In the genomic region with DNA sequence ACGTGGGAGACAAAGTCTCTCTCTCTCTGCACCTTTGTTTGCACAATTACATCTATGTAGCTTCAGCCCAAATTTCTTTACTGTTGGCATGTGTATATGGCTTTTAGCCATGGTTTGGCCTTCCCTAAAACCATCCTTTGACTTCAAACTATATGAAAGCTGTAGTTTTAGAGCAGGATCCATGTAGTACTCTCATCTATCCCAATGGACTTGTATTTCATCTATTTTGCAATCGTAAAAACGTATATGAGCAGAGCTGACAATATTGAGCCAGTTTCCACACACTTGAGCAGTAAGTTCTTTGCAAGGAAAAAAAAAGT, we compare ENCODE assay signal across 10 mouse cellular contexts. TPM values are rescaled to one million over a fixed set of nuclear protein-coding genes. Genes with fewer than 3 reads are reported as not detected.
DNase-seq lines count a peak whose midpoint lies in the region; ATAC-seq and TF ChIP-seq lines count a peak whose summit lies in the region.
"Had no signal": no experiment of that assay in that cellular context is flagged by ENCODE, and none has a peak within 500 bp of the region (broad histone marks: within the 10 kb centered on the region; RNA-seq: fewer than 3 reads in every experiment).

No protein-coding gene starts in this region.

- H3K4me1 ChIP-seq in heart, adult 2 months (ENCODE audit: control insufficient read depth, insufficient read depth, low read length), result peaks cover 4% of the 10 kb centered on the region
- H3K4me1 ChIP-seq in testis, adult 2 months (ENCODE audit: control insufficient read depth, insufficient read depth, low read length), result peaks cover 11% of the 10 kb centered on the region
- H3K4me1 ChIP-seq in liver, embryonic 12.5 days, result peaks cover 10% of the 10 kb centered on the region

- H3K79me2 ChIP-seq in heart, adult 2 months (replicated peaks; ENCODE audit: control insufficient read depth, insufficient read depth, low read length), result no peaks in the 10 kb centered on the region

- WGBS in heart, adult 2 months, result 63% methylated on average over 3 of the region's 3 CpGs
- WGBS in liver, embryonic 12.5 days (ENCODE audit: insufficient replicate concordance), result 58% methylated on average over 3 of the region's 3 CpGs

- TF ChIP-seq EP300 in heart, adult 2 months (IDR thresholded peaks at IDR 0.05; ENCODE audit: insufficient read depth, low read depth, low read length), result no peak

- H3K9ac ChIP-seq in heart, adult 2 months (ENCODE audit: low read depth, low read length), result no peak overlapping the region
- H3K9ac ChIP-seq in liver, embryonic 12.5 days, result 0 out of 2 replicates have a peak overlapping the region, but pooled peaks have one; percentile 61

- no peak for TF ChIP-seq CTCF in heart, adult 2 months (IDR thresholded peaks at IDR 0.05)
- TF ChIP-seq CTCF in testis, adult 2 months (IDR thresholded peaks at IDR 0.05; ENCODE audit: control insufficient read depth, insufficient read depth, insufficient replicate concordance, low read depth, low read length), result no peak

- intact Hi-C loops in heart, adult 2 months (cut with DNase I), result no loop called here

- H3K27ac ChIP-seq in heart, adult 2 months, result no peak overlapping the region
- peak overlapping the region; percentile 79 for H3K27ac ChIP-seq in testis, adult 2 months (ENCODE audit: control insufficient read depth, insufficient read depth, low read depth, low read length)
- no peak overlapping the region for H3K27ac ChIP-seq in liver, embryonic 12.5 days

- H3K4me2 ChIP-seq in liver, embryonic 12.5 days, result peak overlapping the region; percentile 73

- TF ChIP-seq POLR2A in heart, adult 2 months (IDR thresholded peaks at IDR 0.05; ENCODE audit: insufficient read depth, low read depth, low read length), result no peak
- no peak for TF ChIP-seq POLR2A in testis, adult 2 months (IDR thresholded peaks at IDR 0.05; ENCODE audit: control insufficient read depth, low read depth, low read length)

- peak overlapping the region; percentile 60 for H3K4me3 ChIP-seq in heart, adult 2 months
- H3K4me3 ChIP-seq in testis, adult 2 months (ENCODE audit: control insufficient read depth, low read depth, low read length), result peak overlapping the region; percentile 93
- peak overlapping the region; percentile 58 for H3K4me3 ChIP-seq in liver, embryonic 12.5 days

- no peak for ATAC-seq in liver, embryonic 12.5 days

- no peaks in the 10 kb centered on the region for H3K9me3 ChIP-seq in liver, embryonic 12.5 days (replicated peaks)

- H3K36me3 ChIP-seq in heart, adult 2 months (ENCODE audit: control insufficient read depth, insufficient read depth, low read length), result no peaks in the 10 kb centered on the region
- no peaks in the 10 kb centered on the region; the same call in 1 of the 2 replicates for H3K36me3 ChIP-seq in testis, adult 2 months (ENCODE audit: control insufficient read depth, insufficient read depth, low read length)
- peaks cover 3% of the 10 kb centered on the region for H3K36me3 ChIP-seq in liver, embryonic 12.5 days

- H3K27me3 ChIP-seq in heart, adult 2 months (ENCODE audit: control insufficient read depth, insufficient read depth, low read length), result no peaks in the 10 kb centered on the region
- no peaks in the 10 kb centered on the region for H3K27me3 ChIP-seq in testis, adult 2 months (ENCODE audit: control insufficient read depth, insufficient read depth, low read length)
- no peaks in the 10 kb centered on the region for H3K27me3 ChIP-seq in liver, embryonic 12.5 days (replicated peaks)

- DNase-seq in heart, adult 2 months, result no peak
- no peak for DNase-seq in heart, adult 18-20 months
- no peak for DNase-seq in testis, postnatal 14 days (ENCODE audit: low spot score)
- no peak for DNase-seq in cerebellum, adult 18-20 months
- no peak for DNase-seq in urinary bladder, postnatal 36 days (ENCODE audit: low spot score in 2 of 2)
- no peak for DNase-seq in spleen, postnatal 14 days (ENCODE audit: low spot score in 2 of 2)

RNA-seq across cellular contexts. Expression of a gene that starts 0.3 kb away (rescaled TPM):
- total RNA-seq in heart, adult 2 months (2021), result under 1 TPM; 0.41 to 0.42 TPM
- polyA plus RNA-seq in heart, adult 2 months (2012; rRNA removed), result 0.70 and 1.3 TPM in 2 replicates
- under 1 TPM; 0.40 to 0.85 TPM for total RNA-seq in heart, adult 18-20 months (2021)
- 7.8 and 8.1 TPM in 2 replicates for polyA plus RNA-seq in testis, adult 2 months (2012; rRNA removed)
- polyA plus RNA-seq in liver, embryonic 12.5 days (2016; fragmentation: Nextera tagmentation; extraction: Ambion mirVana), result 2.8 and 3.0 TPM in 2 replicates

RNA-seq across cellular contexts. Expression of a gene that starts 30.5 kb away (rescaled TPM):
- total RNA-seq in heart, adult 2 months (2021), result 1 to 10 TPM; 6.5 to 7.4 TPM
- 4.0 and 5.9 TPM in 2 replicates for polyA plus RNA-seq in heart, adult 2 months (2012; rRNA removed)
- 1 to 10 TPM; 4.4 to 8.4 TPM for total RNA-seq in heart, adult 18-20 months (2021)
- 0.19 and 0.28 TPM in 2 replicates for polyA plus RNA-seq in testis, adult 2 months (2012; rRNA removed)
- polyA plus RNA-seq in liver, embryonic 12.5 days (2016; fragmentation: Nextera tagmentation; extraction: Ambion mirVana), result 1.5 and 1.8 TPM in 2 replicates

RNA-seq across cellular contexts. Expression of a gene that starts 36.7 kb away (rescaled TPM):
- not detected for total RNA-seq in heart, adult 2 months (2021)
- not detected in 2 replicates for polyA plus RNA-seq in heart, adult 2 months (2012; rRNA removed)
- total RNA-seq in heart, adult 18-20 months (2021), result not detected
- not detected in 2 replicates for polyA plus RNA-seq in testis, adult 2 months (2012; rRNA removed)
- not detected in 2 replicates for polyA plus RNA-seq in liver, embryonic 12.5 days (2016; fragmentation: Nextera tagmentation; extraction: Ambion mirVana)
- total RNA-seq: adrenal gland, postnatal 25 days; layer of hippocampus, adult 18-20 months had no signal

RNA-seq across cellular contexts. Expression of a gene that starts 57.3 kb away (rescaled TPM):
- total RNA-seq in heart, adult 2 months (2021), result under 1 TPM; 0.16 to 0.34 TPM
- 0.29 and 0.70 TPM in 2 replicates for polyA plus RNA-seq in heart, adult 2 months (2012; rRNA removed)
- under 1 TPM; 0.31 to 0.45 TPM for total RNA-seq in heart, adult 18-20 months (2021)
- 76.5 and 90.8 TPM in 2 replicates for polyA plus RNA-seq in testis, adult 2 months (2012; rRNA removed)
- polyA plus RNA-seq in liver, embryonic 12.5 days (2016; fragmentation: Nextera tagmentation; extraction: Ambion mirVana), result 0.17 and 0.28 TPM in 2 replicates

RNA-seq across cellular contexts. Expression of a gene that starts 57.9 kb away (rescaled TPM):
- total RNA-seq in heart, adult 2 months (2021), result 1 to 10 TPM; 1.9 to 2.5 TPM
- polyA plus RNA-seq in heart, adult 2 months (2012; rRNA removed), result 1.4 and 1.9 TPM in 2 replicates
- 1 to 10 TPM; 1.8 to 1.9 TPM for total RNA-seq in heart, adult 18-20 months (2021)
- polyA plus RNA-seq in testis, adult 2 months (2012; rRNA removed), result 2.0 and 2.7 TPM in 2 replicates
- 1.2 and 1.6 TPM in 2 replicates for polyA plus RNA-seq in liver, embryonic 12.5 days (2016; fragmentation: Nextera tagmentation; extraction: Ambion mirVana)
